Mouse (Mus musculus) embryo, embryonic 11.5 days (tissue): ENCODE data around the gene Vamp8.

Source experiments
- DNase-seq: peaks from one replicate; pipeline ENCODE4 v3.0.0-alpha.2; 2012; ENCODE audit warnings: low read depth, low spot score

Gene Vamp8

GRCm38 (mm10) chr6:72405356-72405755 is 14.9 kb upstream of the Vamp8 start:
- no peak for DNase-seq

- no peak for DNase-seq
Observed at GRCm38 (mm10) chr6:72401875-72402274, 11.4 kb upstream of the Vamp8 start.

GRCm38 (mm10) chr6:72399967-72400366 is 9.5 kb upstream of the Vamp8 start:
- no peak for DNase-seq

- DNase-seq: no peak
Observed at GRCm38 (mm10) chr6:72396837-72397251, 6.3 kb upstream of the Vamp8 start.

- DNase-seq: no peak
Observed at GRCm38 (mm10) chr6:72392341-72392740, 1.8 kb upstream of the Vamp8 start.

GRCm38 (mm10) chr6:72390795-72391521 is 455 bp upstream of the Vamp8 start:
- DNase-seq: no peak

- no peak for DNase-seq
Observed at GRCm38 (mm10) chr6:72389471-72389940, 997 bp downstream of the Vamp8 start.

- no peak for DNase-seq
Observed at GRCm38 (mm10) chr6:72388791-72389329, 1.6 kb downstream of the Vamp8 start.

GRCm38 (mm10) chr6:72388266-72388665 is 2.2 kb downstream of the Vamp8 start:
- DNase-seq: no peak

GRCm38 (mm10) chr6:72387816-72388215 is 2.7 kb downstream of the Vamp8 start:
- DNase-seq: no peak

GRCm38 (mm10) chr6:72386561-72386960 is 3.9 kb downstream of the Vamp8 start:
- DNase-seq: no peak

GRCm38 (mm10) chr6:72385258-72385657 is 5.2 kb downstream of the Vamp8 start:
- no peak for DNase-seq

GRCm38 (mm10) chr6:72383952-72384351 is 6.6 kb downstream of the Vamp8 start:
- DNase-seq: no peak

GRCm38 (mm10) chr6:72383142-72383820 is 7.2 kb downstream of the Vamp8 start:
- no peak for DNase-seq

GRCm38 (mm10) chr6:72382494-72382893 is 8.0 kb downstream of the Vamp8 start:
- DNase-seq: no peak

GRCm38 (mm10) chr6:72380131-72380770 is 10.3 kb downstream of the Vamp8 start, which contains the start of gene Vamp5:
TSS of gene Vamp5 (minus strand) at chr6:72380468.
- DNase-seq: no peak

- no peak for DNase-seq
Observed at GRCm38 (mm10) chr6:72379377-72380130, 10.9 kb downstream of the Vamp8 start.

- no peak for DNase-seq
Observed at GRCm38 (mm10) chr6:72378510-72379234, 11.8 kb downstream of the Vamp8 start.

- DNase-seq: no peak
Observed at GRCm38 (mm10) chr6:72374820-72375563, 15.5 kb downstream of the Vamp8 start.

- DNase-seq: no peak
Observed at GRCm38 (mm10) chr6:72374206-72374605, 16.3 kb downstream of the Vamp8 start.
